Mouse (Mus musculus): Measurements from ENCODE around the gene Exoc4. TPM values are rescaled to one million over a fixed set of nuclear protein-coding genes. Genes with fewer than 3 reads are reported as not detected.

Gene Exoc4
- total RNA-seq, 2 experiments from 2014 or later: 87.6 to 90.9 TPM

- Histone ChIP-seq H3K27ac (peak overlapping the region; percentile 58), H3K4me3 (peak overlapping the region; percentile 13; the same call in 1 of the 2 replicates)
- TF ChIP-seq CTCF (conservative IDR thresholded peaks at IDR 0.05): 0 out of 2 replicates have a peak, but pooled peaks have one; percentile 1
- DNase-seq (ENCODE audit: low spot score in 2 of 2): peak in 1 of 2 experiments; percentile 15
Observed at GRCm38 (mm10) chr6:33930087-33930945, 681.4 kb downstream of the Exoc4 start.

DNA sequence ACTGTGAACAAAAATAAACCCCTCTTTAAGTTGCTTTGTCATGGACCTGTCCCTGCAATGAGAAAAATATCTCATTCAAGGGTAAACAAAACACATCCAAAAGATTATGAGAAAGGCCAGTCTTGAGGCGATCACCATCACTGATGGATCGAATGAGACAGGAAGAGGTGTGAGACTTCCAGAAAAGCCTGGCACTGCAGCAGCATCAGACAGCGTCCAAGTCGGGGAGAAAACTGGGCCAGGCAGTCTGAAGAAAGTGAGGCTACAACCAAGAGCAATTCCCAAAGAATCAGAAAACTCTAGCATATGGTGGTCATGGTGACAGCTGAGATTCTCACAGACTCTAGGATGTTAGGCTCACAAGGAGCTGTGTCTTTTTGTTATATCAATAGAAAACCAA, 689.0 kb downstream of the Exoc4 start:
- no peak overlapping the region for H3K4me3 ChIP-seq
- H3K27ac ChIP-seq: no peak overlapping the region
- no peak for TF ChIP-seq CTCF (conservative IDR thresholded peaks at IDR 0.05)
- DNase-seq (ENCODE audit: low spot score in 2 of 2): no peak

DNA sequence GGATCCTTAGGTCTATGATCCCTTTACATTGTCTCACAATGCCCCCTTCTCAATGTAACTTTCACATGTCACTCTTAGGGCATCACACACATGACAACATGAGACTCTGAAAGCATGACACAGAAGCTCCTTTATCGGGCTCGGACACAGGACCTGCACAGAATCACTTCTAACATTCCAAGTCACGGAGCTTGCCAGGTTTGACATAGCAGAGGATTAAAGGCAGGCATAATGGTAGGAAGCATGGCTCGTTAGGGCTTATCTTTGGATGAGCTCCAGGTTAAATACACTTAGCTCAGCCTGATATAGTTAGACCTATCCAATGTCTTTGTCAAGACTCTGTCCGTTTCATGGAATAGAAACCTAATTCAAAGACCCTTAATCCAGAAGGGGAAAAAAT, 690.3 kb downstream of the Exoc4 start:
- no peak overlapping the region for H3K27ac ChIP-seq
- TF ChIP-seq CTCF (conservative IDR thresholded peaks at IDR 0.05): no peak
- no peak for DNase-seq (ENCODE audit: low spot score in 2 of 2)
- H3K4me3 ChIP-seq: no peak overlapping the region

DNA sequence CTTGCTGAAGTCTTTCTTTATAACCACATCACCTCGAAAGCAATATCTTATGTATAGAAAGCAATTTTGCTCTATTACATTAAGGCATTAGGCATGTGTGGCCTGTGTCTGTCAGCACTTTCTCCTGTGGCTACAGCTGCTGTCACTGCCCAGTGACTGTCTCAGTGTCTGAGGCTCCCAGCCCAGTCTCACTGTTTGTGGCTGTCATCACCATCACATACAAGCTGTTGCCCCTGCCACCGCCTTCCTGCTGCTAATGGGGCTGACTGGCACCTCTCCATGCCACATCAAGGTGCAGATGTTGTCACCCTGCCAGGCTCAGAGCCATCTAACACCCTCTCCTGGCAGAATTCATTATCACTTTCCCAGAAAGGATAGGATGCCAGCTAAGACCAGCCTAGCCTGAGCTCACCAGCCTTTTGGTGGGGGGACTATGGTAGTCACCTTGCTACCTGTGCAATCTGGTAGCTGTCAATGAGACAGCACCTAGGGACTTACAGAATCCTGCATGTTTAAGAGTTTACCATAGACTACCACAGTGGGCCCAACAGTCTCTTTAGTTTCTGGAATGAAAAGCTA, 698.1 kb downstream of the Exoc4 start:
- H3K27ac ChIP-seq: no peak overlapping the region
- TF ChIP-seq CTCF (conservative IDR thresholded peaks at IDR 0.05): no peak
- no peak for DNase-seq (ENCODE audit: low spot score in 2 of 2)
- H3K4me3 ChIP-seq: no peak overlapping the region

DNA sequence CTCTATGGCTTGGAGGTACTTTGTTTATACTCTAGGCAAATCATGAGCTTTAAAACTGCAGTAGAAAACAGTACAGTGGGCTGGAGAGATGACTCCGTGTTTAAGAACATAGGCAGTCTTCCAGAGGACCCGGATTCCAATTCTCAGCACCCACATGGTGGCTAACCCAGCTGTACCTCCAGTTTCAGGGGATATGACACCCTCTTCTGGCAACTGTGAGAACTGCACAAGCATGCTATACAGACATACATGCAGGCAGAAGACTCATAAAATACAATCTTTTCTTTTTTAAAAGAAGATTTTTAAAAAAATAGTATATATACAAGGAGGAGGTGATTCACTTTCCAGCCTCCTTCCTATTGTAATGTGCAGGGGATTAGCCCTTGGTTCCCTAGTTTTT, 701.2 kb downstream of the Exoc4 start:
- H3K27ac ChIP-seq: no peak overlapping the region
- peak; percentile 58 for TF ChIP-seq CTCF (conservative IDR thresholded peaks at IDR 0.05)
- DNase-seq (ENCODE audit: low spot score in 2 of 2): no peak
- H3K4me3 ChIP-seq: no peak overlapping the region

GRCm38 (mm10) chr6:33955469-33955868, 706.6 kb downstream of the Exoc4 start:
- H3K27ac ChIP-seq: peak overlapping the region; percentile 72
- no peak for DNase-seq (ENCODE audit: low spot score in 2 of 2)
- TF ChIP-seq CTCF (conservative IDR thresholded peaks at IDR 0.05): no peak

GRCm38 (mm10) chr6:33958281-33958680, 709.4 kb downstream of the Exoc4 start:
- DNase-seq (ENCODE audit: low spot score in 2 of 2): no peak
- Histone ChIP-seq H3K27ac (no peak overlapping the region), H3K4me3 (no peak overlapping the region)
- TF ChIP-seq CTCF (conservative IDR thresholded peaks at IDR 0.05): no peak

More at GRCm38 (mm10) chr6:33955469-33955868, 706.6 kb downstream of the Exoc4 start:
- H3K4me3 ChIP-seq: no peak overlapping the region

DNA sequence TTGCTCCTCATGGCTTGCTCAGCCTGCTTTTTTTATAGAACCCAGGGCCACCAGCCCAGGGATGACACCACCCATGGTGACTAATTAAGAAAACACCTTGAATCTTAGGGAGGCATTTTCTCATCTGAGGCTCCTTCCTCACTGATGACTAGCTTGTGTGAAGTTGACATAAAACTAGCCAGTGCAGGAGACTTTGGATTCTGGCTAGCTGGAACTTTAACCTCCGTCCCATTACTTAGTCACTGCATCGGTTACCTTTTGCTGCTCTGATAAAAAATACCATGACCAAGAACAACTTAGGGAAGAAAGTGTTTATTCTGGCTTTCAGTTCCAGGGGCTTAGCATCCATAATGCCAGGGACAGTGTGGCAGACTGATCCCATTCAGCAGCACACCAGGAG, 711.9 kb downstream of the Exoc4 start:
- H3K4me3 ChIP-seq: no peak overlapping the region
- TF ChIP-seq CTCF (conservative IDR thresholded peaks at IDR 0.05): no peak
- DNase-seq (ENCODE audit: low spot score in 2 of 2): no peak
- no peak overlapping the region for H3K27ac ChIP-seq

DNA sequence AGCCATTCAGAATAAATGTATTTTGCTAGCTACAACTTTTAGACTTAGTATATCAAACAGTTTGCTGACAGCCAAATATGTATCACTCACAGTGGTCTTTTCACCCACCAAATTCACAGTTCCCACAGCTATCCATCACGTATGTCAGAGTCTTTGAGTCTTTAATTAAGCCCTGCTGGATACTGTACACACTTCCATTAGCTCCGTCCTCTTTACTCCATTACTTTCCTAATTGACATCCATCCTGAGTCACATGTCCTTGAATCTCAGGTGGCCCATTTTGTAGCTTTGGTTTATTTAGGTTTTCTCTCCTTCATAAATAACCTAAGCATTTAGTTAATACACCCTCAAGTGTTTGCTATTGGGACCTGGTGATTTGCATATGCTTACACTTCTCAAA, 714.2 kb downstream of the Exoc4 start:
- DNase-seq (ENCODE audit: low spot score in 2 of 2): no peak
- TF ChIP-seq CTCF (conservative IDR thresholded peaks at IDR 0.05): no peak
- Histone ChIP-seq H3K4me3 (no peak overlapping the region), H3K27ac (no peak overlapping the region)

- Histone ChIP-seq H3K27ac (no peak overlapping the region), H3K4me3 (no peak overlapping the region)
- no peak for DNase-seq (ENCODE audit: low spot score in 2 of 2)
- TF ChIP-seq CTCF (conservative IDR thresholded peaks at IDR 0.05): no peak
Observed at GRCm38 (mm10) chr6:33965571-33965970, 716.7 kb downstream of the Exoc4 start.

- Histone ChIP-seq H3K27ac (peak overlapping the region; percentile 58), H3K4me3 (no peak overlapping the region)
- TF ChIP-seq CTCF (conservative IDR thresholded peaks at IDR 0.05): no peak
- no peak for DNase-seq (ENCODE audit: low spot score in 2 of 2)
Observed at GRCm38 (mm10) chr6:33968746-33969145, 719.9 kb downstream of the Exoc4 start.

DNA sequence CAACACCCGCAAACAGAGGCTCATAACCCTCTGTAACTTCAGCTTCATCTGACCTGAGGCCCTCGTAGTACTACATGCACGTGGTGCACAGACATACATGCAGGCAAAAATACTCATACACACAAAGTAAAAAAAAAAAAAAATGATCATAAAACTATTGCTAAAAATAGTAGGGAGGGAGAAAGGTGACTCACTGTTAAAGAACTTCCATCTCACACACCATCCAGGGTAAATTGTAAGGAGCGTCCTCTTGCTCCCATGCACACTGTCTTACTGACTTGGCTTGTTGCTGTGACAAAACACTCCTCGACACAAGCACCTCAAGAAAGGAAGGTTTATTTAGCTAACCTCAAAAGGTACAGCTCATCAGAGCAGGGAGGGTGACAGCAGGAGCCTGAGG, 723.9 kb downstream of the Exoc4 start:
- TF ChIP-seq CTCF (conservative IDR thresholded peaks at IDR 0.05): no peak
- Histone ChIP-seq H3K4me3 (no peak overlapping the region), H3K27ac (no peak overlapping the region)
- DNase-seq (ENCODE audit: low spot score in 2 of 2): no peak

GRCm38 (mm10) chr6:33976576-33976975, 727.7 kb downstream of the Exoc4 start:
- H3K27ac ChIP-seq: no peak overlapping the region
- no peak for DNase-seq (ENCODE audit: low spot score in 2 of 2)
- TF ChIP-seq CTCF (conservative IDR thresholded peaks at IDR 0.05): no peak
- H3K4me3 ChIP-seq: no peak overlapping the region

DNA sequence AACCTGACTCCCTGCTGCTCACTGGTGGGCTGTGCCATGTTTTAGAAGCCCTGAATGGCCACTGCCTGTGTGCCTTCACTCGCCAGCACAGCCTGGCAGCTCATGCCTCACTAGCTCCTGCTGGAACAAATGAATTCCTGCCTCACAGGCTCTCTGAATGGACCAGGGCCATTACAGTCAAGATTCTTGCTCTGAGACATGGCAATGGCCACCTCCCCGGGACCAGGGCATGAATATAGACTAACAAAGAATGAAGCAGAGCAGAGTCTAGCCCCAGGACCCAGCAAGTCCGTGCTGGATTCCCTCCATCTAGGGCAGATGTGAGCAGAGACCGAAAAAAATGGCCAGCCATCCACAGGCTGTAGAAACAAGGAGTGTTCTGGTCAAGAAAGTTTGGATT, 728.6 kb downstream of the Exoc4 start:
- H3K27ac ChIP-seq: no peak overlapping the region
- no peak overlapping the region for H3K4me3 ChIP-seq
- DNase-seq (ENCODE audit: low spot score in 2 of 2): no peak
- no peak for TF ChIP-seq CTCF (conservative IDR thresholded peaks at IDR 0.05)
